Mouse (Mus musculus): Measurements from ENCODE around the gene Kbtbd4.
A peak's percentile ranks its signal among the peaks of the same experiment; 100 is the strongest.

Gene Kbtbd4

GRCm38 (mm10) chr2:90904076-90904855, at the start of gene Kbtbd4, which contains the start of gene Ndufs3:
Kbtbd4 (plus strand) TSS chr2:90904740.
Ndufs3 (minus strand) TSS chr2:90904827.
- peak; percentile 93 for DNase-seq (ENCODE audit: low read depth)

- no peak for DNase-seq (ENCODE audit: low read depth)
Observed at GRCm38 (mm10) chr2:90861486-90861885, 43.1 kb upstream of the Kbtbd4 start.

- no peak for DNase-seq (ENCODE audit: low read depth)
Observed at GRCm38 (mm10) chr2:90864184-90864583, 40.4 kb upstream of the Kbtbd4 start.

GRCm38 (mm10) chr2:90866524-90866923, 38.0 kb upstream of the Kbtbd4 start:
- DNase-seq (ENCODE audit: low read depth): peak; percentile 74

- DNase-seq (ENCODE audit: low read depth): no peak
Observed at GRCm38 (mm10) chr2:90870136-90870601, 34.4 kb upstream of the Kbtbd4 start.

- DNase-seq (ENCODE audit: low read depth): peak; percentile 10
Observed at GRCm38 (mm10) chr2:90871180-90871961, 33.2 kb upstream of the Kbtbd4 start.

- no peak for DNase-seq (ENCODE audit: low read depth)
Observed at GRCm38 (mm10) chr2:90874025-90874424, 30.5 kb upstream of the Kbtbd4 start.

- DNase-seq (ENCODE audit: low read depth): no peak
Observed at GRCm38 (mm10) chr2:90875239-90875638, 29.3 kb upstream of the Kbtbd4 start.

GRCm38 (mm10) chr2:90877584-90878259, 26.8 kb upstream of the Kbtbd4 start:
- no peak for DNase-seq (ENCODE audit: low read depth)

GRCm38 (mm10) chr2:90879419-90879818, 25.1 kb upstream of the Kbtbd4 start:
- DNase-seq (ENCODE audit: low read depth): no peak

GRCm38 (mm10) chr2:90880144-90880785, 24.3 kb upstream of the Kbtbd4 start:
- DNase-seq (ENCODE audit: low read depth): no peak

GRCm38 (mm10) chr2:90881824-90882223, 22.7 kb upstream of the Kbtbd4 start:
- DNase-seq (ENCODE audit: low read depth): no peak

GRCm38 (mm10) chr2:90885218-90886041, 19.1 kb upstream of the Kbtbd4 start, which contains the start of gene C1qtnf4:
C1qtnf4 (plus strand) TSS chr2:90885860.
- no peak for DNase-seq (ENCODE audit: low read depth)

GRCm38 (mm10) chr2:90886436-90886835, 18.1 kb upstream of the Kbtbd4 start:
- DNase-seq (ENCODE audit: low read depth): no peak

GRCm38 (mm10) chr2:90887627-90888026, 16.9 kb upstream of the Kbtbd4 start:
- no peak for DNase-seq (ENCODE audit: low read depth)

- DNase-seq (ENCODE audit: low read depth): no peak
Observed at GRCm38 (mm10) chr2:90889550-90890548, 14.7 kb upstream of the Kbtbd4 start.

- DNase-seq (ENCODE audit: low read depth): no peak
Observed at GRCm38 (mm10) chr2:90893673-90894298, 10.8 kb upstream of the Kbtbd4 start.

- peak; percentile 41 for DNase-seq (ENCODE audit: low read depth)
Observed at GRCm38 (mm10) chr2:90894299-90894677, 10.3 kb upstream of the Kbtbd4 start.

- DNase-seq (ENCODE audit: low read depth): peak; percentile 64
Observed at GRCm38 (mm10) chr2:90903398-90903797, 1.1 kb upstream of the Kbtbd4 start.
